Mouse (Mus musculus): ENCODE measurements around the gene Galnt10. TPM values are rescaled to one million over a fixed set of nuclear protein-coding genes. Genes with fewer than 3 reads are reported as not detected.

Galnt10 gene
- polyA plus RNA-seq (2012): 7.3 and 7.8 TPM in 2 replicates

- TF ChIP-seq GATA1 (IDR thresholded peaks at IDR 0.05; ENCODE audit: low read length) (no peak), TAL1 (IDR thresholded peaks at IDR 0.05; ENCODE audit: low read length) (no peak)
- Histone ChIP-seq H3K36me3 (ENCODE audit: control insufficient read depth) (peaks cover 39% of the 10 kb centered on the region), H3K27me3 (ENCODE audit: control insufficient read depth) (peaks cover 19% of the 10 kb centered on the region), H3K4me3 (replicated peaks) (peak within 1 kb of the TSS; percentile 98), H3K9me3 (ENCODE audit: control insufficient read depth, low read length) (no peaks in the 10 kb centered on the region), H3K4me1 (ENCODE audit: control insufficient read depth) (peaks cover 62% of the 10 kb centered on the region)
Measured at GRCm38 (mm10) chr11:57645018-57645559, at the start of gene Galnt10. Galnt10 (plus strand) TSS chr11:57645442.

GRCm38 (mm10) chr11:57595899-57596298 lies 49.3 kb upstream of the Galnt10 start:
- H3K9me3 ChIP-seq (ENCODE audit: control insufficient read depth, low read length): no peaks in the 10 kb centered on the region
- TF ChIP-seq GATA1 (IDR thresholded peaks at IDR 0.05; ENCODE audit: low read length): no peak
- TF ChIP-seq TAL1 (IDR thresholded peaks at IDR 0.05; ENCODE audit: low read length): no peak
- H3K36me3 ChIP-seq (ENCODE audit: control insufficient read depth): no peaks in the 10 kb centered on the region
- peaks cover 10% of the 10 kb centered on the region for H3K27me3 ChIP-seq (ENCODE audit: control insufficient read depth)
- no peaks in the 10 kb centered on the region; the same call in none of the 2 replicates for H3K4me1 ChIP-seq (ENCODE audit: control insufficient read depth)
- no peak overlapping the region for H3K4me3 ChIP-seq (replicated peaks)

GRCm38 (mm10) chr11:57598161-57598560 lies 47.1 kb upstream of the Galnt10 start:
- TF ChIP-seq GATA1 (IDR thresholded peaks at IDR 0.05; ENCODE audit: low read length) (no peak), TAL1 (IDR thresholded peaks at IDR 0.05; ENCODE audit: low read length) (no peak)
- Histone ChIP-seq H3K36me3 (ENCODE audit: control insufficient read depth) (no peaks in the 10 kb centered on the region), H3K4me1 (ENCODE audit: control insufficient read depth) (peaks cover 12% of the 10 kb centered on the region)

GRCm38 (mm10) chr11:57599304-57599703 lies 45.9 kb upstream of the Galnt10 start:
- TF ChIP-seq GATA1 (IDR thresholded peaks at IDR 0.05; ENCODE audit: low read length): no peak
- TF ChIP-seq TAL1 (IDR thresholded peaks at IDR 0.05; ENCODE audit: low read length): no peak
- H3K4me1 ChIP-seq (ENCODE audit: control insufficient read depth): peaks cover 12% of the 10 kb centered on the region
- no peak overlapping the region for H3K4me3 ChIP-seq (replicated peaks)
- H3K9me3 ChIP-seq (ENCODE audit: control insufficient read depth, low read length): no peaks in the 10 kb centered on the region
- H3K36me3 ChIP-seq (ENCODE audit: control insufficient read depth): no peaks in the 10 kb centered on the region
- H3K27me3 ChIP-seq (ENCODE audit: control insufficient read depth): peaks cover 14% of the 10 kb centered on the region

More at GRCm38 (mm10) chr11:57598161-57598560, 47.1 kb upstream of the Galnt10 start:
- H3K4me3 ChIP-seq (replicated peaks): no peak overlapping the region
- H3K9me3 ChIP-seq (ENCODE audit: control insufficient read depth, low read length): no peaks in the 10 kb centered on the region
- H3K27me3 ChIP-seq (ENCODE audit: control insufficient read depth): peaks cover 7% of the 10 kb centered on the region

DNA sequence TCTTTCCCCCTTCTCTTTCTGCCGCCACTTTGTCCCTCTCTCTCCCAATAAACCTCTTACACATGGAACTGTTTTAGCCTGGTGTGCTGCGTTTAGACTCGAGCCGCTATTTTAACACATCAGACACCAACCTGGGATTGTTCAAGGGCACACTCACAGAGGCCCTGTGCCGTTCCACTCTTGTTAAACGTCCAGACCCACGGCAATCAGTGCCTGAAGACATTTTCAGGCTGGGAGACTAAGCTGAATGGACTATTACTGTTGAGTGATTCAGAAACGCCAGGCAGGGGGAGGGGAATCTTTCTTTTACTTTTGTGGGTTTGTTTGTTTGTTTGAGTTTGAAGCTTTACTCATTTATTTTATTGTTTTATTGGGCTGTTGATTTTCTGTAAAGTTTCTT lies 45.1 kb upstream of the Galnt10 start:
- Histone ChIP-seq H3K4me1 (ENCODE audit: control insufficient read depth) (peaks cover 12% of the 10 kb centered on the region), H3K27me3 (ENCODE audit: control insufficient read depth) (peaks cover 20% of the 10 kb centered on the region), H3K4me3 (replicated peaks) (no peak overlapping the region), H3K36me3 (ENCODE audit: control insufficient read depth) (no peaks in the 10 kb centered on the region), H3K9me3 (ENCODE audit: control insufficient read depth, low read length) (no peaks in the 10 kb centered on the region)
- TF ChIP-seq TAL1 (IDR thresholded peaks at IDR 0.05; ENCODE audit: low read length) (no peak), GATA1 (IDR thresholded peaks at IDR 0.05; ENCODE audit: low read length) (no peak)

DNA sequence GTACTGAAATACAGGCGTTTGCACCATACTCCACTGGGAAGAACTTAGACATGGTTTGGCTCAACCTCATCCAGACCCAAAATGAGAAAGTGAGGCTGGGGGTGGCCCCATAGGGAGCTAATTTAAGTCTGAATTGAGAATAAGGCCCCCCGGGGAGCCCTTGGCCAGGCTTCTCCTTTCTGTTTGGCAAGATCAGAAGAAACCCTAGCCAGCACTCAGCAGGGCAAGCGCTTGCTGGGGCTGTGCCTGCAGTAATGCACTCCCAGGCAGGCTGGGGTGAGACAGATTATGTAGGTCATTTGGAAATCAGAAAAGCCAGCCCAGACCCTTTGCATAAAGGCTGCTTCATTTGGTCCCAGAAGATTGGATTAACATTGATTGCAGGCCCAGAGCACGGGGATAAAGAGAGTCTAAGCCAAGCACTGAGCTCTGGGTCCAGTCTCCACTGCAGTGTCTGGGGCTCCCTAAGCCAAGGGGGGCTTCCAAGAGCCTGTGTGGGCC lies 44.6 kb upstream of the Galnt10 start:
- Histone ChIP-seq H3K4me3 (replicated peaks) (no peak overlapping the region), H3K4me1 (ENCODE audit: control insufficient read depth) (peaks cover 12% of the 10 kb centered on the region), H3K9me3 (ENCODE audit: control insufficient read depth, low read length) (no peaks in the 10 kb centered on the region), H3K27me3 (ENCODE audit: control insufficient read depth) (peaks cover 24% of the 10 kb centered on the region), H3K36me3 (ENCODE audit: control insufficient read depth) (no peaks in the 10 kb centered on the region)
- TF ChIP-seq GATA1 (IDR thresholded peaks at IDR 0.05; ENCODE audit: low read length): no peak
- no peak for TF ChIP-seq TAL1 (IDR thresholded peaks at IDR 0.05; ENCODE audit: low read length)

- Histone ChIP-seq H3K9me3 (ENCODE audit: control insufficient read depth, low read length) (no peaks in the 10 kb centered on the region), H3K4me1 (ENCODE audit: control insufficient read depth) (peaks cover 12% of the 10 kb centered on the region), H3K36me3 (ENCODE audit: control insufficient read depth) (no peaks in the 10 kb centered on the region), H3K4me3 (replicated peaks) (no peak overlapping the region), H3K27me3 (ENCODE audit: control insufficient read depth) (peaks cover 24% of the 10 kb centered on the region)
- TF ChIP-seq GATA1 (IDR thresholded peaks at IDR 0.05; ENCODE audit: low read length): no peak
- TF ChIP-seq TAL1 (IDR thresholded peaks at IDR 0.05; ENCODE audit: low read length): no peak
Measured at GRCm38 (mm10) chr11:57601806-57602455, 43.3 kb upstream of the Galnt10 start.

DNA sequence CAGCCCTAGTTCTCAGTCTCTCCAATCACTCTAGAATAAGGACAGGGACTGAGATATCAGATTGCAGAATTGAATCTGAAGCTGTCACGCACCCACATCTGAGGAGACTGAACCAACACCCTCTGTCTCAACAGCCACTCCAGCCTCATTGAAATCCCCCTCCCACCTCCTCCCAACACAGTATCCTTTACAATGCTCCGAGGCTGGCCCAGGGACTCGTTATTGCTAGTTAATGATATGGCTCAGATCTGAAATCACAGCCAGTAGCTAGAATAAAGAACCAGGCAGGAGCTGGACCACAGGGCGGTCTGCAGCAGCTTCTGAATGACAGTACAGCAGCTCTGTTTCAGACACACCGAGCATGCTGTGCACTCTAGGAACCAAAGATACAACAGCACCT lies 40.2 kb upstream of the Galnt10 start:
- no peak for TF ChIP-seq GATA1 (IDR thresholded peaks at IDR 0.05; ENCODE audit: low read length)
- no peak for TF ChIP-seq TAL1 (IDR thresholded peaks at IDR 0.05; ENCODE audit: low read length)
- Histone ChIP-seq H3K4me3 (replicated peaks) (no peak overlapping the region), H3K36me3 (ENCODE audit: control insufficient read depth) (no peaks in the 10 kb centered on the region), H3K9me3 (ENCODE audit: control insufficient read depth, low read length) (no peaks in the 10 kb centered on the region), H3K4me1 (ENCODE audit: control insufficient read depth) (peaks cover 12% of the 10 kb centered on the region), H3K27me3 (ENCODE audit: control insufficient read depth) (peaks cover 20% of the 10 kb centered on the region)

- Histone ChIP-seq H3K9me3 (ENCODE audit: control insufficient read depth, low read length) (no peaks in the 10 kb centered on the region), H3K4me1 (ENCODE audit: control insufficient read depth) (peaks cover 12% of the 10 kb centered on the region), H3K27me3 (ENCODE audit: control insufficient read depth) (peaks cover 20% of the 10 kb centered on the region), H3K36me3 (ENCODE audit: control insufficient read depth) (no peaks in the 10 kb centered on the region), H3K4me3 (replicated peaks) (no peak overlapping the region)
- TF ChIP-seq TAL1 (IDR thresholded peaks at IDR 0.05; ENCODE audit: low read length) (no peak), GATA1 (IDR thresholded peaks at IDR 0.05; ENCODE audit: low read length) (no peak)
Measured at GRCm38 (mm10) chr11:57605660-57606059, 39.6 kb upstream of the Galnt10 start.

Data from erythroblast, embryonic 14.5 days (primary cell).